Mouse (Mus musculus) cerebellum, adult 2 months (tissue): Measurements from ENCODE around the gene Tmem151b. TPM values are rescaled to one million over a fixed set of nuclear protein-coding genes. Genes with fewer than 3 reads are reported as not detected.

Source experiments
- DNase-seq, 2 experiments: peaks; one replicate each; pipeline ENCODE4 v3.0.0; 2021
- H3K27ac ChIP-seq: fragments of 200-500 bp; 2 replicates; pipeline ENCODE4 v1.5.1; 2012; ENCODE audit warnings: low read length, control low read depth, inconsistent platforms; ENCODE audit not compliant: insufficient read depth
- H3K27me3 ChIP-seq: fragments of 200-500 bp; 2 replicates; pipeline ENCODE4 v1.6.1; 2012; ENCODE audit warnings: inconsistent platforms, mild to moderate bottlenecking, low read length, moderate library complexity; ENCODE audit not compliant: control insufficient read depth, insufficient read depth
- H3K4me1 ChIP-seq: fragments of 200-500 bp; 2 replicates; pipeline ENCODE4 v1.6.1; 2011; ENCODE audit warnings: low read length; ENCODE audit not compliant: control insufficient read depth, insufficient read depth
- H3K4me3 ChIP-seq: fragments of 200-500 bp; replicated peaks from 2 replicates; pipeline ENCODE3; 2011; ENCODE audit warnings: mild to moderate bottlenecking, low read depth, low read length, control low read depth; ENCODE audit not compliant: insufficient read depth
- CTCF ChIP-seq: fragments of 200-500 bp; IDR thresholded peaks from 2 replicates; pipeline ENCODE4 v1.5.1; 2011; ENCODE audit warnings: low read depth, mild to moderate bottlenecking, control low read depth, low read length, moderate library complexity, borderline replicate concordance; ENCODE audit not compliant: insufficient read depth
- POLR2A ChIP-seq: fragments of 200-500 bp; IDR thresholded peaks from 2 replicates; pipeline ENCODE4 v1.6.1; 2011; ENCODE audit warnings: low read length, control low read depth, borderline replicate concordance; ENCODE audit not compliant: insufficient read depth
- WGBS: fragments of 180-500 bp; shearing (Covaris S2); methylation state at CpG from one replicate; pipeline ENCODE4 v1.1.7; 2018; 5-methylcytosine and 5-hydroxymethylcytosine counted together
- polyA plus RNA-seq: library from polyadenylated mRNA; depleted of rRNA; stranded (reverse); fragments of >200 nt; gene quantifications from 2 replicates; pipeline ENCODE4 v1.2.3, GENCODE M21; 2012

Tmem151b gene
- polyA plus RNA-seq, 1 experiment: 125 TPM

DNA sequence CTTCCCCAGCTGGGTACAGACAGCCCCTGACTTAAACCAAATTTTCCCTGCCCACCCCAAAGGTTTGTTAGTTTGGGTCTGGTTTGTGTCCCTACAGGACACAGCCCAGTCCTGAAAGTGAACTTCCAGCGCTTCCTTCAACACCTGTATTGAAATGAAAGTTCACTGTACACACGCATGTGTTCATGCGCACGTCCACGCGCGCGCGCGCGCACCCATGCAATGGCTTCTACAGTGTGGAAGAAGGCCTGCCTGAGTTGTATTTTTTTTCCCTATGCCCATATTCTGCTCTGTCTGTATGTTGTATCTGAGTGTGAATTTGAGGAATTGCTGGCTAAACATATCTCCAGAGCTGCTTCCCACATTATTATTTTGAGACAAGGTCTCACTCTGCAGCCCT is 15.6 kb upstream of the Tmem151b start:
- WGBS: 87% methylated on average over 11 of the region's 11 CpGs
- H3K27ac ChIP-seq: no peak overlapping the region
- no peaks in the 10 kb centered on the region for H3K27me3 ChIP-seq
- DNase-seq: no peak
- H3K4me3 ChIP-seq: no peak overlapping the region
- H3K4me1 ChIP-seq: peaks cover 19% of the 10 kb centered on the region
- TF ChIP-seq CTCF (no peak), POLR2A (no peak)

DNA sequence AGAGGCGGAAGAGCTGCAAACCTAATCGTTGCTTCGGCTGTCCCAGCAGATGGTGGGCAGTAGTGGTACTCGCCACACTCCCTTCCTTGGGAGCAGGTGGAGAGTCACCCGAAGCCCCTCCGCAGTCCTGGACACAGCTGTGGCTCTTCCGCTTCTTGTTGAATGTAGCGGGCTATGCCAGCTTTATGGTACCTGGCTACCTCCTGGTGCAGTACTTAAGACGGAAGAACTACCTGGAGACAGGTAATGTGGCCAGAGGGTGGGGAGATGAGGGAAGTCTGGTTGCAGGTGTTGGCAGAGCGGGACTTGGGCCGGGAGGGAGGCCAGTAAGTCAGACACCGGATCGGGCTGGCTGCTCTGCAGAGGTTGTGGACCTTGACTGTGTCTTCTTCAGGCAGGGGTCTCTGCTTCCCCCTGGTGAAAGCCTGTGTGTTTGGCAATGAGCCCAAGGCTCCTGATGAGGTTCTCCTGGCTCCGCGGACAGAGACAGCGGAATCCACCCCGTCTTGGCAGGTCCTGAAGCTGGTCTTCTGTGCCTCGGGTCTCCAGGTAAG is 15.1 kb upstream of the Tmem151b start:
- 5% methylated on average over 18 of the region's 18 CpGs for WGBS
- peaks cover 22% of the 10 kb centered on the region for H3K4me1 ChIP-seq

DNA sequence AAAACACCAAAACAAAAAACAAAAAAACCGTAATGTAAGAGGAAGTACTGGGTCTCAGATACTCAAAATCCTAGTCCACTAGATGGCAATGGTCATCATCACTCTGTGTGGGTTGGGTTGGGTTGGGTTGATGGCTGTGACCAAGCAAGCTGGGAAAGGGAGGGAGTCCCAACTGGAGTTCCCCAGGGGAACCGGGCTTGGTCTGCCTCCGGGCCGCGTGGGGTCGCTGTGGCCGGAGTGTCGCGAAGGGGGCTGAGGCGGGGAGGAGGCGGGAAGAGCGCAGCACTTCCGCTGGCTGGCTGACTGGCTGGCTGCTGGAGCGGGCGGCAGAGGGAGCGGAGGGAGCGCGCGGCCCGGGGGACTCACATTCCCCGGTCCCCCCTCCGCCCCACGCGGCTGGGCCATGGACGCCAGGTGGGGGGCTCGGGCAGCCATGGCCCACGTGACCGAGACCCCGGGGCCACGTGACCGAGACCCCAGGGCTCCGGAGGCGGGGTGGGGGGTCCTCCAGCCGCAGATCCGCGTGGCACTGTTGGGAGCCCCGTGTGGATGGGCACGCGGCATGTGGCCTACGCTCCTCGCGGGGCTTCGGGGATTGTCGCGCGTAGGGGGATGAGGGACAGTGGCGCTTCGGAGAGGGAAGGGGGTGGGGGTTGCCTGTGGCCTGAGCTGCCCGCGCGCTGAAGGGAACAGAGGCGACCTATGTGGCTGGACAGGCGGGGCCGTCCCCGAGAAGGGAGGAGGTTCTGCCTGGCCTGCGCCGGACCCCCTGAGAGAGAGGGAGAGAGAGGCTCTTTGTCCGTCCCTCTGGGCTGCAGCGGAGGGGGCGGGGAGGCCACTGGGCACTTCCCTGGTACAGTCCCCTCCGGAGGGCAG is 14.4 kb upstream of the Tmem151b start, which contains the start of gene Slc35b2:
Gene Slc35b2, plus strand, starts transcription at position 220 of the 876 bp plus-strand sequence.
- H3K27ac ChIP-seq: peak within 1 kb of the TSS; percentile 56
- H3K4me1 ChIP-seq: peaks cover 22% of the 10 kb centered on the region
- DNase-seq: peak; percentile 93 to 94
- no peaks in the 10 kb centered on the region for H3K27me3 ChIP-seq
- under 1% methylated on average over 59 of the region's 61 CpGs for WGBS
- peak within 1 kb of the TSS; percentile 74 for H3K4me3 ChIP-seq
- TF ChIP-seq CTCF: peak; percentile 84
- TF ChIP-seq POLR2A: peak; percentile 84

More for the DNA sequence above, 15.1 kb upstream of the Tmem151b start:
- peak overlapping the region; percentile 74 for H3K4me3 ChIP-seq
- TF ChIP-seq POLR2A: no peak
- no peak for TF ChIP-seq CTCF
- no peak overlapping the region for H3K27ac ChIP-seq
- H3K27me3 ChIP-seq: no peaks in the 10 kb centered on the region
- DNase-seq: peak; percentile 45 to 47

DNA sequence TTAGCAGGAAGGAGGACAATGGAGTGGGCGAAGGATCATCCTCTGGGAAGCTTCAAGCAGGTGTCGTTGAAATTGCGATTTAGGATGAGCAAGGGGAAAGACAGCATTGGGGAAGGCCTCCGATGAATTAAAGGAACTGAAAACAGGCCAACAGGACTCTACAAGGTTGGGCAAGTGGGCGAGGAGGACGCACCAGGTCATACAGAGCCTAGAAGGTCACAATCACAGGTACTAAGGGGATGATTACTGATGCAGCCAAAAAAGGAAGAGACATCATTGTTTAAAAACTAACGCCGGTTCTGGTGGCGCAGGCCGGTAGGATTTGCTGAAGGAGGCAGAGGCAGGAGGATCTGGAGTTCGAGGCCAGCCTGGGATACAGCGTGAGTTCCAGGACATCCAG is 13.7 kb upstream of the Tmem151b start:
- Histone ChIP-seq H3K27ac (no peak overlapping the region), H3K27me3 (no peaks in the 10 kb centered on the region), H3K4me3 (no peak overlapping the region), H3K4me1 (peaks cover 24% of the 10 kb centered on the region)
- TF ChIP-seq POLR2A (no peak), CTCF (no peak)
- no peak for DNase-seq
- 74% methylated on average over 12 of the region's 12 CpGs for WGBS

DNA sequence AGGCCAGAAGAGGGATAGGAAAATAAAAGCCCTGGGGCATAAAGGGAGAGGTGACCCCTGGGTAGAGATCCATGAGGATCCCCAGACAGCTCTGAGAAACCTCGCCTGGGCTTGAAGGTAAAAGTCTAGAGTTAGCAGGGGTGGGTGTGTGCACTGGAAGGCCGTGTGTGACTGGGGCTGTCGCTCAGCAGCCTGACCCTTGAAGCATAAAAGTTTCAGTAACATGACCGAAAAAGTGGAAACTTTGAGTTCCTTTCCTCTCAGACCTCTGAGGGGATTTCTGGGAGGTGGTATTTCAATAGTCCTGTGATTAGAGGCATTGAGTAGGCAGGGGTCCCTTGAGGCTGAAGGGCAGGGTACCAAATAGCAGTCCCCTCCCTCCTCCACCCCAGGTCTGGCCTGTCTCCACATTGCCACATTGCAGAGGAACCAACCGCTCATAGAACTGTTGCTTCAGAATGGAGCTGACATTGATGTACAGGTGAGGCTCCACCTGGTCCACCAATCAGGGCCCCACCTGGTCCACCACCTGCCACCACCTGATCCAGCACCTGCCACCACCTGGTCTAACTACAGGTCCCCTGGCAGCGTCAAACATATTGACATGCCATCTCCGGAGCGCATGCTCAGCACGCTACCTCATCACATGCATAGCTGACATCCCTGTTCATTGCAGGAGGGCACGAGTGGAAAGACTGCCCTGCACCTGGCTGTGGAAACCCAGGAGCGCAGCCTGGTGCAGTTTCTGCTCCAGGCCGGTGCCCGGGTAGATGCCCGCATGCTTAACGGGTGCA is 10.5 kb upstream of the Tmem151b start:
- TF ChIP-seq CTCF (no peak), POLR2A (no peak)
- H3K27ac ChIP-seq: peak overlapping the region; percentile 35; the same call in 1 of the 2 replicates
- H3K27me3 ChIP-seq: no peaks in the 10 kb centered on the region
- no peak overlapping the region for H3K4me3 ChIP-seq
- H3K4me1 ChIP-seq: peaks cover 31% of the 10 kb centered on the region
- DNase-seq: peak; percentile 60 to 68
- 36% methylated on average over 15 of the region's 15 CpGs for WGBS

DNA sequence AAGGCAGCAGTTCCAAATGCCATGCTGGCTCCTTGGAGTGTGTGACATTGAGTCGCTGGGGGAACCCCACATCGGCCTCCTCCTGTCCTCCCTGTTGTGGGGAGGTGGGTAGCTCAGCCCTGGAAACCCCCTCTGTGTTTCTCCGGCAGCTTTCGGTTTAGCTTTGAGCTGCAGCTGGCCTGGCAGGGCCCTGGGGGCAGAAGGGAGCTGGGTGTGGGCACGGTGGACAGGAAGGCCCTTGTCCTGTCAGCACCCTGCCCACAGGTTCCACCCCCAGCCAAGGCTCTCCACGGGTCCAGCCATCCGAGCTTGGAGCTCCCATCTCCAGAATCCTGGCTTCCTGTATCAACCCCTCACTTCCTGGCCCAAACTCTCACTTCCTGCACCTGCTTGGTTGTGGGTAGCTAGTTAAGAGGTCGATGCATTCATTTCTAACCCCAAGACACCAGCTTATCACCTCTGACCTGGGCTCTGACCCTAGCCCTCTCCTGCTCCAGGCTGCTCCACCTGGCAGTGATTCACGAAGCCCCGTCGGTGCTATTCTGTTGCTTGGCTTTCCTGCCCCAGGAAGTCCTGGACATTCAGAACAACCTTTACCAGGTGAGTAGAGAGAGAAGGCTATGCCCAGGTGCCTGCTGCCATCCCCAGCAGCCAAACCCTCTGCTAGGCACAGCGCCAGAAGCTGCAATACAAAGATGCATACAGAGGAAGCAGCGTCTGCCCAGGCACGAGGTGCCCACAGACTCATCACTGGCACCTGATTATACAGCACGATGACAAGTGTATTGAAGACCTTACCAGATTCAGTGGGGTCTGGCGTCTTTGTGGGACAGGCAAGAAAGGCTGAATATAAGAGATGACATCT is 8.8 kb upstream of the Tmem151b start:
- peaks cover 28% of the 10 kb centered on the region for H3K4me1 ChIP-seq
- H3K27me3 ChIP-seq: no peaks in the 10 kb centered on the region
- H3K4me3 ChIP-seq: no peak overlapping the region
- no peak for TF ChIP-seq POLR2A
- no peak for TF ChIP-seq CTCF
- no peak for DNase-seq
- no peak overlapping the region for H3K27ac ChIP-seq
- 36% methylated on average over 16 of the region's 16 CpGs for WGBS

DNA sequence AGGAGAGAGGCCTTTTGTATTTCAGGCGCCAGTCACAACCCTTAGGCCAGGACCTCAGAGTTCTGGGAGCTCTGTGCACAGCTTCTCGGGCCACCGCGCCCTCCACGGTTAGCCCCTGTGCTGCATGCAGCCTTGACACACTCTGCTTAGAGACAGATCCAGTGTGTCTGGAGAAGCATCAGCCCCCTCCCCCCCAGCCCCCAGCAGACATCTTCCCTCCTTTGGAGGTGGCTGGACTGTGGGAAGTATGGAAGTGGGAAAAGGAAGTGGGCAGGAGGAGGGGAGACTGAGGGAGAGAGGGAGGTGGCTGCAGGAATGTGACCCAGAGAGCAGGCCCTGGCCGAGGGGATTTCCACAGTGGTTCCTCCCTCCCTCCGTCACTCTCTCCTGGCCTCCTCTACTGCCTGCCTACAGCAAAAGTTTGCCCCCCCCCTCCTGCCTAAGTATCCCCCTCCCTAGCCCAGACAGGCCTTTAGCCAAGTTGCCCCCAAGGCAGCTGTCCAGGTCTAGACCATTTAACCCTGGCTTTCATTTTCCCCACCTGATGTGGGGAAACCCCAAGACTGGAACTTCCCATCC is 7.9 kb upstream of the Tmem151b start:
- no peaks in the 10 kb centered on the region for H3K27me3 ChIP-seq
- WGBS: 56% methylated on average over 7 of the region's 7 CpGs
- no peak for TF ChIP-seq CTCF
- no peak for TF ChIP-seq POLR2A
- DNase-seq: no peak
- H3K27ac ChIP-seq: no peak overlapping the region
- peak overlapping the region; percentile 92 for H3K4me3 ChIP-seq
- peaks cover 28% of the 10 kb centered on the region for H3K4me1 ChIP-seq
